ENCODE assay signal across 35 mouse cellular contexts in the genomic region with DNA sequence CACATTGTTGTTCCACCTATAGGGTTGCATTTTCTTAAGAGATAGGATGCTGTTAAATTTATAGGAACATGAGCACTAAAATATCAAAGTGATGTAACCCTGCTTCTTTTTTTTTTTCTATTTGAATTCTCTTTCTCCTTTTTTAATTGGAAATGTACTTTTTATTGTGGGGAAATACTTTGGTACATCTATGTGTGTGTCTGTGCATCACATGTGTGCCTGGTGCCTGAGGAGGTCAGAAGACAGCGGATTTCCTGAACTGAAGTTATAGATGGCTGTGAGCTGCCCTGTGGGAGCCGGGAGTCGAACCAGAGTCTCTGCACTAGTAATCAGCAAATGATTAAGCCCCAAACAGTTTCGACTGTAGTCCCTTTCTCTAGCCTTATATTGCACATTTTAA.
"Had no signal": no experiment of that assay in that cellular context is flagged by ENCODE, and none has a peak within 500 bp of the region (broad histone marks: within the 10 kb centered on the region; RNA-seq: fewer than 3 reads in every experiment).

No protein-coding gene starts in this region.

- H3K9ac ChIP-seq: heart, embryonic 12.5 days; heart, embryonic 13.5 days; heart, embryonic 15.5 days; hindbrain, embryonic 12.5 days; hindbrain, embryonic 13.5 days; hindbrain, embryonic 14.5 days; hindbrain, embryonic 15.5 days; intestine, embryonic 15.5 days; kidney, embryonic 15.5 days had no signal

- H3K27ac ChIP-seq: heart, embryonic 13.5 days; heart, embryonic 15.5 days; hindbrain, embryonic 10.5 days; hindbrain, embryonic 12.5 days; hindbrain, embryonic 13.5 days; hindbrain, embryonic 14.5 days; hindbrain, embryonic 15.5 days; hindbrain, postnatal 0 days; intestine, embryonic 15.5 days; kidney, embryonic 15.5 days; kidney, postnatal 0 days; layer of hippocampus, adult 2 months; left cerebral cortex, adult 2 months had no signal

- H3K4me1 ChIP-seq: hindbrain, embryonic 10.5 days; hindbrain, embryonic 12.5 days; hindbrain, embryonic 13.5 days; hindbrain, embryonic 15.5 days; intestine, embryonic 15.5 days; kidney, embryonic 15.5 days had no signal

- DNase-seq: heart, postnatal 10 days; heart, postnatal 14 days; heart, postnatal 36 days; heart, postnatal 4 days; kidney, adult 11 months; kidney, adult 18-20 months; kidney, adult 2 months; kidney, adult 8-10 months; kidney, adult 9 months; kidney, postnatal 10 days; kidney, postnatal 14 days; kidney, postnatal 25 days; kidney, postnatal 36 days; kidney, postnatal 4 days; layer of hippocampus, adult 9-11 months; layer of hippocampus, postnatal 36 days had no signal

- H3K9me3 ChIP-seq: heart, embryonic 12.5 days; heart, embryonic 13.5 days; heart, embryonic 15.5 days; hindbrain, embryonic 10.5 days; hindbrain, embryonic 12.5 days; hindbrain, embryonic 13.5 days; hindbrain, embryonic 15.5 days; intestine, embryonic 15.5 days; kidney, embryonic 15.5 days had no signal

- H3K36me3 ChIP-seq: heart, embryonic 12.5 days; heart, embryonic 13.5 days; heart, embryonic 15.5 days; hindbrain, embryonic 10.5 days; hindbrain, embryonic 12.5 days; hindbrain, embryonic 13.5 days; hindbrain, embryonic 15.5 days; intestine, embryonic 15.5 days; kidney, embryonic 15.5 days had no signal

- ATAC-seq: hindbrain, embryonic 16.5 days; hindbrain, postnatal 0 days; inflammation-experienced regulatory T-cells, adult 6 months; intestine, embryonic 15.5 days; intestine, embryonic 16.5 days; intestine, postnatal 0 days had no signal

- H3K27me3 ChIP-seq: heart, embryonic 12.5 days; heart, embryonic 13.5 days; heart, embryonic 15.5 days; hindbrain, embryonic 12.5 days; hindbrain, embryonic 13.5 days; hindbrain, embryonic 15.5 days; intestine, embryonic 15.5 days; kidney, embryonic 15.5 days had no signal

- H3K4me3 ChIP-seq: heart, embryonic 12.5 days; heart, embryonic 13.5 days; heart, embryonic 15.5 days; hindbrain, embryonic 10.5 days; hindbrain, embryonic 12.5 days; hindbrain, embryonic 13.5 days; hindbrain, embryonic 15.5 days; intestine, embryonic 15.5 days; kidney, embryonic 15.5 days; layer of hippocampus, adult 2 months; left cerebral cortex, adult 2 months had no signal

- H3K4me2 ChIP-seq: heart, embryonic 11.5 days; heart, embryonic 12.5 days; heart, embryonic 13.5 days; heart, embryonic 15.5 days; hindbrain, embryonic 12.5 days; hindbrain, embryonic 13.5 days; hindbrain, embryonic 14.5 days; hindbrain, embryonic 15.5 days; intestine, embryonic 15.5 days; kidney, embryonic 15.5 days had no signal
